Mouse (Mus musculus): Measurements from ENCODE around the gene Tmem198. TPM values are rescaled to one million over a fixed set of nuclear protein-coding genes. Genes with fewer than 3 reads are reported as not detected.

Tmem198 gene
- polyA plus RNA-seq, 1 experiment from 2014 or later, result 45.0 TPM

DNA sequence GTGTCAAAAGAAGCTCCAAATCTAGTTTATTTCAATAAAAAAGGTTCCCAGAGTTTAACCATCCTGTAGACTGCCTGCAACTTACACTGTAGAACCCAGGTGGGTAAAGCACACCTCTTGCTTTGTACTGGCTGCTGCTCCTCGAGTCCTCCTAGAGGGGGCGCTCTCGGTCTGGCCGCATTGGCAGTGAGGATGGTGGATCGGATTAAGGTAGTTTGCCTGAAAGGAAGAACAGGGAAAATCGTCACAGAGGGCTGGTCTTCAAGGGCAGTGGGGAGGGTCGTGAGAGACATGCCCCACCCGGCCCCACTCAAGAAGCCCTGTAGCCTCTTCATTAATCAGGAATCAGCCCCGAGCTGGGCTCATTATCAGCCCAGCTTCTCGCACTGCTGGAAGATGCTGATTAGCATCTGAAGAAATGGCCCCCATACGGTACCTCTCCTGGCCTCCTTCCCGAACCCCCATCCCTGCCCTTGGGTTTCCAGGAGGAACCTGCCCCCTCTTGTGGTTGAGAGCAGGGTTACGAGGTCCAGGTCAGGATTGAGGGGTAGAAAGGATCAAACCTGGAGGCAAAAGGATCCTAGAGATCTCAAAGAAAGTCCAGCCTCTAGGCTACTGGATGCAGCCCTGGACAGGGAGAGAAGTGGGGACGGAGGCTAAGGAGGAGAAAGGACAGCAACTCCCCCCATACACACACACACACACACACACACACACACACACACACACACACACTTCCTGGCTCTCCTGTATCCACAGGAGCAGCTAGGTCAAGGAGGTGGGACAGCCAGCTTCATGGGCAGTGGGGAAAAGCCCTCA is 22.4 kb upstream of the Tmem198 start:
- H3K4me2 ChIP-seq, result peak overlapping the region; percentile 54
- H3K27me3 ChIP-seq, result peaks cover 42% of the 10 kb centered on the region
- no peak overlapping the region for H3K4me3 ChIP-seq

DNA sequence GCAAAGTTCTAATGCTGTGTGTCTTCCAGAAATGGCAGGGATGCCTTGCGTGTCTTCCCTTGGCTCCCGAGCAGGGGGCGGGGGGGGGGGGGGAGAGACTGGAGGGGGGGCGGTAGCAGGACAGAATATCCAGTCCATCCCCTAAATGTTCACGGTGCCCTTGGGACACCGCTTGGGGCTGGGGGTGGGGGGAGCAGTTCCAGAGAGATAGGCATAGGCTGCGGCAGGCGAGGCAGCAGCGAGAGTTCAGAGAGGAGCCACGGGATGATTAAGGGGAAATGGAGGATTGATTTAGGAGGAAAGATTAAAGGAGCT is 21.7 kb upstream of the Tmem198 start:
- H3K36me3 ChIP-seq, result no peaks in the 10 kb centered on the region
- H3K27me3 ChIP-seq, result peaks cover 38% of the 10 kb centered on the region
- WGBS, result 2% methylated on average over 9 of the region's 10 CpGs
- H3K9me3 ChIP-seq, result no peaks in the 10 kb centered on the region
- ATAC-seq (ENCODE audit: low FRiP score), result no peak
- peaks cover 67% of the 10 kb centered on the region for H3K4me1 ChIP-seq (replicated peaks)
- peak overlapping the region; percentile 85 for H3K27ac ChIP-seq
- H3K4me2 ChIP-seq, result peak overlapping the region; percentile 54
- peak overlapping the region; percentile 58; the same call in 1 of the 2 replicates for H3K9ac ChIP-seq
- H3K4me3 ChIP-seq, result no peak overlapping the region

More for the DNA sequence above, 22.4 kb upstream of the Tmem198 start:
- Histone ChIP-seq H3K9ac (0 out of 2 replicates have a peak overlapping the region, but pooled peaks have one; percentile 15), H3K9me3 (no peaks in the 10 kb centered on the region), H3K4me1 (replicated peaks) (peaks cover 74% of the 10 kb centered on the region), H3K27ac (peak overlapping the region; percentile 85), H3K36me3 (no peaks in the 10 kb centered on the region)
- ATAC-seq (ENCODE audit: low FRiP score), result no peak
- WGBS, result 5% methylated on average over 14 of the region's 14 CpGs

DNA sequence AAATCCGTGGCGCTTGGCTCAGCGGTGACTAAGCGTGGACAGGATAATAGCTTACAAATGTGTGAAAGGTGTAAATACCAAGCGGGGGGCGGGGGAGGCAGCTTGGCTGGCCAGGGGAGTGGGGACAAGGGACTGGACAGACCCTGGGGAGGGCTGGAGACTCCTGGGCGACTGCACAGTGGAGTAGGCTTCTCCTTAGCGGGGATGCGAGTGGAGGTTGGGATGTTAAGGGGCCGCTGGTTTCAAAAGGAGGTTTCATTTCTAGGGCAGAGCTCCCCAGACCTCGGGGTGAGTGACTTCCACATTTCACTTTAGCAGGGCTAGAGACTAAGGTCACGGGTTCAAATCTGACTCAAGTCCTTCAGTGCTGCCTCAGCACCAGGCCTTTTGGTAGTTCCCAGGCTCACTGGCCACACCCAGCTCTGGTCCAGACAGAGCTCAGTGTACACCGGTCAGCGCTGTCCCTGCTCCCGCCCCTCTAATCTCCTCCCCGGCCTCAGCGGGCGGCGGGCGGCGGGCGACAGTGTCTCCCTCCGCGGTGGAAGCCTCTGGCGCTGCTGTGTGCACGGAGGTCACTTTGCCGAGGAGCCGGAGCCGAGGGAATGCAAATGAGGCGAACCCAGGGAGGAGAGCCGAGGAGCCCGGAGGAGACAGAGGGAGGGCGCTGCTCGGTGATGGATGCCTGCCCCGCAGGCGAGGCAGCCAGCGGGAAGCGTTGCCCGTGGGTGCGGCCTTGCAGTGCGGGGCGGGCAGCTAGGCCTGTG is 21.1 kb upstream of the Tmem198 start:
- no peaks in the 10 kb centered on the region for H3K36me3 ChIP-seq
- H3K9ac ChIP-seq, result peak overlapping the region; percentile 58
- H3K4me2 ChIP-seq, result peak overlapping the region; percentile 54
- WGBS, result 2% methylated on average over 42 of the region's 42 CpGs
- peaks cover 34% of the 10 kb centered on the region for H3K27me3 ChIP-seq
- H3K4me3 ChIP-seq, result peak overlapping the region; percentile 30
- H3K9me3 ChIP-seq, result no peaks in the 10 kb centered on the region
- peak; percentile 50 for ATAC-seq (ENCODE audit: low FRiP score)
- H3K4me1 ChIP-seq (replicated peaks), result peaks cover 62% of the 10 kb centered on the region
- H3K27ac ChIP-seq, result peak overlapping the region; percentile 85

DNA sequence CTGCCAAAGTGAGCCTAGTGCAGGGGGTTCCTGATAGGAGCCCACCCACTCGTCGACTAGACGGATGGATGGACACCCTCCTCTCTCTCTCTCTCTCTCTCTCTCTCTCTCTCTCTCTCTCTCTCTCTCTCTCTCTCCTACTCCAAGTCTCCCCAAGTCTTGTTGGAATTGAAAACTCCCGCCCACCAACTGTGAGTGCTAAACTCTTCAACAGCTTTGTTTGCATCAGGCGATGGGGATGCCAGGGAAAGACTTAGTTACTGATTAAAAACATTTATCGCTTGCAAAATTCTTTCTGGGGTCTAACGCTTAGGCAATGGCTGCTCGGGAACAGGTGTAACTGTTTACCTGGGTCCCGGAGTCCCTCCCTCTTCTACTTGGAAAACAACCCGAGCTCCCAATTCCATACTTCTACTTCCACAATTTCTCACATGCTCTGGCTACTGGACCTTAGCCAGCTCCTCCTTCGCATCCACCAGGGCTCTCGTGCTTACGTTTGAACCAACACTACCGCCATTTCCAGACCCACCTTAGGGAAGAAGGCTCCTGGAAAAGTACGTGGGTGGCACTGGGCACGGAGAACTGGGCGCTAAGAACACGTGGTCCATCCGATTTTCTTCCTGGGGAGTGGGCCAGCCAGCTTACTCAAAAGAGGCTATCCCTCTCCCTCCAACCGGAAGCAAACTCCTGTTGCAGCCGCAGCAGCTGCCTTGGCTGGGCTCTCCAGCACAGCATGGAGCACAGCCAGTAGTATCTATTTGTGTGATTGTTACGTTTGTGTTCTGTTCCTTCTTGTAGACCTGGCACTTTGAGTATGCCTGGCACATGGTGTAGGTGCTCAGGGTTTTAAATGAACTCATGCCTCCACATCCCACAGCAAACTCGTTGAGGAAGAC is 20.3 kb upstream of the Tmem198 start:
- Histone ChIP-seq H3K9me3 (no peaks in the 10 kb centered on the region), H3K4me2 (peak overlapping the region; percentile 54), H3K9ac (peak overlapping the region; percentile 58), H3K4me3 (peak overlapping the region; percentile 30), H3K27me3 (peaks cover 27% of the 10 kb centered on the region), H3K4me1 (replicated peaks) (peaks cover 63% of the 10 kb centered on the region), H3K27ac (peak overlapping the region; percentile 85), H3K36me3 (no peaks in the 10 kb centered on the region)
- no peak for ATAC-seq (ENCODE audit: low FRiP score)
- 14% methylated on average over 23 of the region's 23 CpGs for WGBS

DNA sequence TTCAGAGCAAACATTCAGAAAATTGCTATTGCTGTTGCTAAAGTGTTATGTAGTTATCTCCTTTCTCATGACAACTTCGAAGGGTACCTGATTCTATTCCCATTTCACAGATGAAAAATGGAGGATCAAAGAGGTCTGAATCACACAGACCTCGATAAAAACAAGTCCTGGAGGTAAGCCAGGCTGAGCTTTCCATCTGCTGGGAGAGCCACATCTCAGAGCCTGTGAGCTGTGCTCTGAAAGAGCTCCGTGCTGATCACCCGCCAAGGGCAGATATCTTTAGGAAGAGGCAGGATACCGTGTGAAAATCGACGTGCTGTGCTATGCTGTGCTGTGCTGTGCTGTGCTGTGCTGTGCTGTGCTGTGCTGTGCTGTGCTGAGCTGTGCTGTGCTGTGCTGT is 19.0 kb upstream of the Tmem198 start:
- H3K9ac ChIP-seq, result no peak overlapping the region
- no peaks in the 10 kb centered on the region for H3K36me3 ChIP-seq
- no peak overlapping the region for H3K27ac ChIP-seq
- no peak overlapping the region for H3K4me3 ChIP-seq
- H3K4me1 ChIP-seq (replicated peaks), result peaks cover 60% of the 10 kb centered on the region
- no peaks in the 10 kb centered on the region for H3K9me3 ChIP-seq
- peaks cover 30% of the 10 kb centered on the region for H3K27me3 ChIP-seq
- ATAC-seq (ENCODE audit: low FRiP score), result no peak
- H3K4me2 ChIP-seq, result no peak overlapping the region
- 79% methylated on average over 7 of the region's 7 CpGs for WGBS

DNA sequence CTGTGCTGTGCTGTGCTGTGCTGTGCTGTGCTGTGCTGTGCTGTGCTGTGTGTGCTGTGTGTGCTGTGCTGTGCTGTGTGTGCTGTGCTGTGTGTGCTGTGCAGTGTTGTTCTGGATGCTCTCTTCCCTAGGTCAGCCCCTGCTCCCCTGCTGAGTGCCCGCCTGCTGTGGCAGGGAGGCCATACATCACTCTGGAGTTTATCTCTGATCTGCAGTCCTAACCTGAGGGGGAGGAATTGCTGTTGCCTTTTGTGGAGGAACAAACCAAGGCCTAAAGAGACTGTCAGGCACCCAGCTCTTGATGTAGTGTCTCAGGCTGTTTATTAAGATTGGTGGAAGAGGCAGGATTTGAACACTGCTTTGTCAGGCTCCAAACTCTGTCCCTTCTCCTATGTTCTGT is 16.7 kb upstream of the Tmem198 start:
- H3K27me3 ChIP-seq, result peaks cover 27% of the 10 kb centered on the region
- no peak overlapping the region for H3K4me3 ChIP-seq
- no peak overlapping the region for H3K4me2 ChIP-seq
- H3K4me1 ChIP-seq (replicated peaks), result peaks cover 45% of the 10 kb centered on the region
- H3K27ac ChIP-seq, result no peak overlapping the region
- no peaks in the 10 kb centered on the region for H3K9me3 ChIP-seq
- 20% methylated on average over 1 of the region's 1 CpGs for WGBS
- H3K9ac ChIP-seq, result no peak overlapping the region
- no peak for ATAC-seq (ENCODE audit: low FRiP score)
- H3K36me3 ChIP-seq, result no peaks in the 10 kb centered on the region

DNA sequence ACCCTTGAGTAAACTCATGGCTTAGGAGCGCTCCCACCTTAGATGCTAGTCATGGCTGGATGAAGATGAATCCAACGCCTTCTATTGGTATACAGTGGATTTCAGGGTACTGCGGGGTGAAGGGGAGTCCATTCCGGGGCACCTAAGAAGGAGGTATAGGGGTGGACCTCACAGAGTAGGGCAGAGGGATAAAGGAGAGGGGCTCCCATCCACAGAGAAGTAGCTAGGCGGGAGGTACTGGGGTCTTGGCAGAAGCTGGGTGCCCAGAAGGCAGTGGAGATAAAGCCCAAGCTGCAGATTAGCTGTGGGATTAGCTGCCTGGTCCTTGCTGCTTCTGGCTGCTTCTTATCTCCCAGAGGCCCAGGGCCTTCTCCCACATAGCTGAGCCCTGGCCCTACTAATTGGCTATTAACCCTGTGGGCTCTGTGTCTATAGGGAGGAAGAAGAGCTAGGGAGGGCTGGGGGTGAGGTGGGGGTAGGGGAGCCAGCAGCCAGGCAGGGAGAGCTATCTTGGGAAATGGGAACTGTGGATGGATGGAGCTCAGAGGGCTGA is 15.6 kb upstream of the Tmem198 start:
- no peak overlapping the region for H3K4me2 ChIP-seq
- peak overlapping the region; percentile 46; the same call in 1 of the 2 replicates for H3K9ac ChIP-seq

DNA sequence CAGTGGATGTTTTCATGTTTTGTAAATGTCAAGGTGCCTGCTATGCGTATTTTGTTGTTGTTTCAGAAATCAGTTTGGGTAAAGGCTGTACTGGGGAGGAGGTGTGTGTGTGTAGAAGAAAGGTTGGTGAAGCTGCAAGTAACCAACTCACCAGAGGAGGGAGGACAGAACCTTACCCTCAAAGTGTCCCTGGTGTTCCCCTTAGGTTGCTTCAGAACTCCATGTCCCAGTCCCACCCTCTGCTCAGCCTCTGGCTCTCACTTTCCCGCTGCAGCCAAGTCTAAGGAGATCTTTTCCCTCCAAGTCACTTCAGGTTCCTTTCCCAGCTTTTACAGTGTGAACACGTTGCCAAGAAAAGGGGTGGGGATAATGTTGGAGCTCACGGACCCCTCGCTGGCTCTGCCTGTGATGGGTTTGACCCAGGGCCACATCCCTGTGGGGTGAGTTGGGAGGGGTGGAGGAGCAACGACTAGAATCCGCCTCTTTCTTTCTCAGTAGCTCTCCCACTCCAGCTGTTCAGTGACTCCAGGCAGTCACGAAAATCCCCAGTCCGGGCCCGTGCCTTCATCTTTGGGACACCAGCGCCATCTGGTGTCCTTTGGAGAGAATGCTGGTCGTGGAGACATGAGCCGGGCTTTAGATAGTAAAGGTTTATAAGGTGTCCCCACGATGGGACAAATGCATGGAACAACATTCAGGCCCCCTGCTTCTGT is 12.0 kb upstream of the Tmem198 start:
- peak; percentile 73 for ATAC-seq (ENCODE audit: low FRiP score)
- WGBS, result 6% methylated on average over 14 of the region's 14 CpGs

More for the DNA sequence above, 15.6 kb upstream of the Tmem198 start:
- peaks cover 34% of the 10 kb centered on the region for H3K4me1 ChIP-seq (replicated peaks)
- peaks cover 35% of the 10 kb centered on the region for H3K27me3 ChIP-seq
- H3K9me3 ChIP-seq, result no peaks in the 10 kb centered on the region
- ATAC-seq (ENCODE audit: low FRiP score), result no peak
- H3K36me3 ChIP-seq, result no peaks in the 10 kb centered on the region
- H3K27ac ChIP-seq, result peak overlapping the region; percentile 10; the same call in 1 of the 2 replicates
- no peak overlapping the region for H3K4me3 ChIP-seq
- WGBS, result 75% methylated on average over 5 of the region's 5 CpGs

DNA sequence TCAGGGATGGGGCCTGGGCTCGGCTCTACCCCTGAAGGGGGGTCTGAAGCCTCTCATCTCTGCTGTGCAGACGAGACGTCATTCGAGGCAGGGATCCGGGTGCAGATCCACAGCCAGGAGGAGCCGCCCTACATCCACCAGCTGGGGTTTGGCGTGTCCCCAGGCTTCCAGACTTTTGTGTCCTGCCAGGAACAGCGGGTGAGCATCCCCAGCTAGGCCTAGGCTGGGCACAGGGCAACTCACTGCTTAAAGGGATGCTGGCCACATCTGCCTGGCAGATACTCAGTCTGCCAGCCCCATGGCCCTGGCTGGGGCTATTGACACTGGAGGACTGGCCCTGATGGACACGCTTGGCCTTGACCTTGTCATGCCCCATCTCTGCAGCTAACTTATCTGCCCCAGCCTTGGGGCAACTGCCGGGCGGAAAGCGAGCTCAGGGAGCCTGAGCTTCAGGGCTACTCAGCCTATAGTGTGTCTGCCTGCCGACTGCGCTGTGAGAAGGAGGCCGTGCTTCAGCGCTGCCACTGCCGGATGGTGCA is 10.0 kb upstream of the Tmem198 start:
- Histone ChIP-seq H3K4me3 (no peak overlapping the region), H3K27ac (no peak overlapping the region), H3K4me2 (no peak overlapping the region), H3K9ac (0 out of 2 replicates have a peak overlapping the region, but pooled peaks have one; percentile 35), H3K9me3 (no peaks in the 10 kb centered on the region), H3K4me1 (replicated peaks) (peaks cover 17% of the 10 kb centered on the region), H3K36me3 (peaks cover 28% of the 10 kb centered on the region), H3K27me3 (peaks cover 34% of the 10 kb centered on the region)
- no peak for ATAC-seq (ENCODE audit: low FRiP score)
- 78% methylated on average over 17 of the region's 17 CpGs for WGBS

More for the DNA sequence above, 12.0 kb upstream of the Tmem198 start:
- peaks cover 35% of the 10 kb centered on the region for H3K27me3 ChIP-seq
- H3K4me1 ChIP-seq (replicated peaks), result peaks cover 25% of the 10 kb centered on the region
- no peak overlapping the region for H3K4me3 ChIP-seq
- 0 out of 2 replicates have a peak overlapping the region, but pooled peaks have one; percentile 35 for H3K9ac ChIP-seq
- H3K9me3 ChIP-seq, result no peaks in the 10 kb centered on the region
- H3K4me2 ChIP-seq, result peak overlapping the region; percentile 21; the same call in 1 of the 2 replicates
- H3K36me3 ChIP-seq, result peaks cover 9% of the 10 kb centered on the region
- no peak overlapping the region for H3K27ac ChIP-seq

DNA sequence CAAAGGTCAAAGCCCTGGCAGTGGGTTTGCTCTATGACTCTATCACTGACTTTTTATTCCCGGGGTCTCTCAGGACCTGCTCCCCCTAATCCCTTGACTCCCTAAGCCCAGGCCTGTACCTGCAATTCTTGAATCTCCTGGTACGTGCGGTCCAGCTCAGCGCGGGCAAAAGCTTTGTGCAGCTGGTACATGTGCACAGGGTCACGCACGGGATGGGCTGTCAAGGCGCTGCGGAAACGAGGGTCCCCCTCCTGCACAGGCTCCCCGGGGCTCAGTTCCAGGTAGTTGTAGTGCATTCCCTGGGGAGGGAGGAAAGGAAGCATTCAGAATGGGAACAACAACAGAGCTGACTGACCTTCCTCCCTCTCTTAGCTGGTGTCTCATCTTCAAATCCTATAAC is 2.9 kb upstream of the Tmem198 start:
- Histone ChIP-seq H3K4me2 (no peak overlapping the region), H3K27ac (no peak overlapping the region), H3K9ac (0 out of 2 replicates have a peak overlapping the region, but pooled peaks have one; percentile 94), H3K4me1 (replicated peaks) (peaks cover 50% of the 10 kb centered on the region), H3K4me3 (no peak overlapping the region), H3K36me3 (peaks cover 53% of the 10 kb centered on the region), H3K27me3 (peaks cover 9% of the 10 kb centered on the region; the same call in 1 of the 2 replicates), H3K9me3 (no peaks in the 10 kb centered on the region)
- 97% methylated on average over 11 of the region's 11 CpGs for WGBS
- no peak for ATAC-seq (ENCODE audit: low FRiP score)

All from hindbrain, embryonic 13.5 days (tissue).